Mouse (Mus musculus) fibroblast of lung, adult 2 months (primary cell): ENCODE measurements around the gene Shisa8.

Experiments
- DNase-seq: peaks from one replicate; pipeline ENCODE4 v3.0.0-alpha.2; 2011; ENCODE audit warnings: low read depth

The Shisa8 gene

GRCm38 (mm10) chr15:82170437-82171377 is 41.9 kb downstream of the Shisa8 start:
- no peak for DNase-seq

- DNase-seq = no peak
These were observed 42.9 kb downstream of the Shisa8 start for GRCm38 (mm10) chr15:82169671-82170070.

- no peak for DNase-seq
These were observed 45.1 kb downstream of the Shisa8 start for GRCm38 (mm10) chr15:82167201-82168168.

GRCm38 (mm10) chr15:82166240-82167100 is 46.1 kb downstream of the Shisa8 start:
- DNase-seq = no peak

GRCm38 (mm10) chr15:82165332-82166239 is 47.0 kb downstream of the Shisa8 start:
- no peak for DNase-seq

- no peak for DNase-seq
These were observed 48.1 kb downstream of the Shisa8 start for GRCm38 (mm10) chr15:82164496-82164895.

GRCm38 (mm10) chr15:82164061-82164399 is 48.6 kb downstream of the Shisa8 start:
- no peak for DNase-seq

GRCm38 (mm10) chr15:82163356-82164060 is 49.1 kb downstream of the Shisa8 start:
- no peak for DNase-seq

GRCm38 (mm10) chr15:82161965-82162600 is 50.5 kb downstream of the Shisa8 start:
- DNase-seq = no peak

GRCm38 (mm10) chr15:82160731-82161640 is 51.6 kb downstream of the Shisa8 start:
- no peak for DNase-seq

- no peak for DNase-seq
These were observed 53.1 kb downstream of the Shisa8 start for GRCm38 (mm10) chr15:82159471-82159870.

GRCm38 (mm10) chr15:82158243-82159035 is 54.2 kb downstream of the Shisa8 start:
- no peak for DNase-seq

- DNase-seq = no peak
These were observed 55.7 kb downstream of the Shisa8 start for GRCm38 (mm10) chr15:82156902-82157301.

GRCm38 (mm10) chr15:82156298-82156697 is 56.3 kb downstream of the Shisa8 start:
- DNase-seq = no peak
